Mouse (Mus musculus): ENCODE results near the gene Myh9.
A peak's percentile ranks its signal among the peaks of the same experiment; 100 is the strongest.

Gene Myh9

DNA sequence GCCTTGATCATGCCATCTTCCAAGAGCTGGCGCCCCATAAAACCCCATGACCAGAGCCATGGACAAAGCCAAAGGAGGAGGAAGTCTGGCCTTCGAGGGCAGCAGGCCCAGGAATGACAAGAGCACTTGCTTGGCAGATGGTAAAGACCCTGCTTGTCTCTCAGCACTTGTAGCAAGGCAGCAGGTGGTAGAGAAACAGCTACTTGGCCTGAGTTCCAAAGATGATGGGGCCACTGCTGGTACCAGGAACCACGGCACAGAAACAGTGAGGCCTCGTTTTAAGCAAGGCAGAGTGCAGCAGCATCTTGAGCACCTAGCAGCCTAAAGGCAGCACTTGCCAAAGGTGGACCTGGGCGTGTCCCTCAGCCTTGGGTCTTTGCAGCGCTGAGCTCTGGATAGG, 53.6 kb downstream of the Myh9 start:
- DNase-seq (ENCODE audit: low spot score): no peak

DNA sequence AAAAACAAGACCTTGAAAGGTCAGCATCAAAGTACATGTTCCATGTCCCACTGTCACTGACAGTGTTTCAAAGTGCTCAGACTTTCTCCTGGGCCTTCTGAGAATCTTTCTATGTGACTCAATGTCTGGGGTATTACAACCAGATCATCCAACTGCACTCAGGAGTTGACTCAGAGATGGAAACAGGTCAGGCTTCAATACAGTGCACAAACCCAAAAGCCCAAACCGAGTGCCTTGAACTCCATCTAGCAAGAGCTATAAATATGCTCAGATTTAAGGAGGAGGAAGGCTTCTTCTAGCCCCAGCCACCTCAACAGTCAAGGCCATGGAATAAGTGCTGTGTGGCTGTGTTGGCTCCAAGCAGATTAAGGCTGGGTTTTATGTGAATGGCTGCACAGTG, 56.2 kb downstream of the Myh9 start:
- DNase-seq (ENCODE audit: low spot score): no peak

DNA sequence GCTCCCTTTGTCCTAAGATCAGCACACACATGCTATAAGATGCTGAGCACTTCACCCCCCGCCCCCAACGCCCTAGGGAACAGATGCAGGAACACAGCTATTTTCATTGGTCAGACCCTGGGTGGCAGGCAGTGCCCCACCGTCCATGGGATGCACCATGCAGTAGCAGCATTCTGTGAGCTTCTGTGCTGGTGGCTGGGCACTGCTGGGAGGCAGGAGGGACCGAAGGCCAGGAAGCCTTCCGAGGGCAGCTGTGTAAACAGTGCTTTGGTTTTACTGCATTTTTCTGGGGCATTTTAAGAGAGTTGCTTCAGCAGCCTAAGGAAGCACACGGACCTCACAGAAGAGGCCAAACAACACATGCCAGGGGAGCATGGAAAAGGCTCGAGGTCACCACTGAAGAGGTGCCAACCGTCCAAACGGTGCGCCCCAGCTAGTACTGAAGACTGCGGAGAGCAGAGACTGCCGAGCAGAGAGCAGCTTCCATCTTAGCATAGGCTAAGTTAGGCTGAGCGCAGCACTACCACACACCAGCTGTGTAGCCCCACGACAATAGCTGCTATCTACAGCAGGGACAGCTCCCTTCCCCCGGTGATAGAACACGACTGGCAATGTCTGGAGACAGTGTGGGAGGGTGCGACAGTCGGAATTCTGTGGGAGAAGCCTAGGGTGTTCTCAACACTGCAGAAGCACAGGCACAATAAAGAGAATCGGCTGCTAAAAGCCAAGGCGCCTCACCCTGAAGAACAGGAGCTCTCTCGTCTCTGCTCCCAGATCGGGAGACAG, 57.7 kb downstream of the Myh9 start:
- DNase-seq (ENCODE audit: low spot score): no peak

DNA sequence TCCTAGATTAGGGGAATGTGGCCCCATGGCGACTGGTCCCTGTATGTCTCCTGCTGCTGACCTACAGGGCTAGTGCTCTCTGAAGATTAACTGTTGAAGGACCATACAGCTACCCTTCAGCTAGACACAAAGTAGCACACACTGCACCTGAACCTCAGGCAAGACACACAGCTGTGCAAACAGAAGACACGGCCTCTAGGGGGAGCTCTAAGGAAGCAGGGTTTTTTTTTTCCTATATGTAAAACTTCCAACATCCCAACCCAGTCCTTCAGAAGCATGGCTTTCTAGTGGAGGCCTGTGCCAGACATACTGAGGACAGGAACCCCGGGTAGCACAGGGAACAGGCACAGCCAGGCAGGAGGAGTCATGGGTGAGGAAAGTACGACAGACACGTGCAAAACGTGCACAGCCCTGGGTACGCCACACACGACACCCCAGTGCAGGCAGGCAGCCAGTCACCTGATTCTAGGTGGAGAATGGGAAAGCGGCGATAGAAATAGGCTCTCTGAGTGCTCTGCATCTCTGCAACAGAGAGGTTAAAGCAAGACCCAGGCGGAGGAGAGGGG, 59.4 kb downstream of the Myh9 start:
- DNase-seq (ENCODE audit: low spot score): no peak

DNA sequence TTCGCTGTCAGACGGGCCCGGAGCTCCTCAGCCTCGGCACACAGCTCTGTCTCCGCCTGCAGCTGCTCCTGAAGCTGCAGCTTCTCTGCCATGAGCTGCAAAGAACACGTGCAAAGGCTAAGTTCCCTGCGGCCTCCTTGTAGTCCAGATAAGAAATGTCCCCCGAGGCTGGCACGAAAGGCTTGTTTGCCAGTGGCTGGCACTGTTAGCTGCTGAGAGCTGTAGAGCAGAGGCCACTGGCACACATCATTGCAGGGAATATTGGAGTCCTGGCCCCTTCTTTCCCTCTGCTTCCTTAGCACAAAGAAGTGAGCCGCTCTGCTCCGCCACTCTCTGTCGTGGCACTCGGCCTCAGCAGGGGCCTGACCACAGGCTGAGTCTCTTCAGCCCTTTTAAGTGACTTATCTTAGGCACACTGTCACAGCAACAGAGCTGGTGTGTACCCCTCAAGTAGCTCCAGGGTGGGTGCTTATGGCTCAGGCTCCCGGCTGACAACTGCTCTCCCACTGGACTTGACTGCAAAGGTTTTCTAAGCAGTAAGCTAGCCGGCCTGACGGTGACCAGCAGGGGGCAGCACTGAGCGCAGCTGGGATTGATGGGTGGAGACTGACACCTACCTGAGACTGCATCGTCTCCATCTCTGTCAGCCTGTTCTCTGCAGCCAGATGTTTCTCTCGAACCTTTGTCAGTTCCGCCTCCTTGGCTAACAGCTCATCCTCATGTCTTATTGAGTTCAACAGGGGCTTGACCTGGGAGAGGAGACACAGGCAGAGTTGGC, 66.6 kb downstream of the Myh9 start:
- peak; percentile 38 for DNase-seq (ENCODE audit: low spot score)

DNA sequence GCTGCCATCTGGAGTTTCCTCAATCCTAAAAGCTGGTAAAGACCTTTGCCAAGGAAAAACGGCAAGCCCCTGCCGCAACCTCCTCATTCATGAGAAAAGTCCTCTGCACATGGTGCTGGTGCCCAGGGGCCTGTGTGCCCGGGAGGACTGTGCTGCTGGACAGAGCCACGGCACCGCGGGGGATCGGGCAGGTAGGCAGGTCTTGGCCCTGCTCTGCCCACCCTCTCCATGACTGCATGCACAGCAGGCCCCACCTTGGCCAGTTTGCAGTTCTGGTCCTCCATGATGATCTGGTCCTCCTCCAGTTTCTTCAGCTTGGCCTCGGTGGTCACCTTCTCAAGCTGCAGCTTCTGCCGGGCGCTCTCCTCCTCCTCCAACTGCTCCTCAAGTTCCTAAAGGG, 67.7 kb downstream of the Myh9 start:
- no peak for DNase-seq (ENCODE audit: low spot score)

DNA sequence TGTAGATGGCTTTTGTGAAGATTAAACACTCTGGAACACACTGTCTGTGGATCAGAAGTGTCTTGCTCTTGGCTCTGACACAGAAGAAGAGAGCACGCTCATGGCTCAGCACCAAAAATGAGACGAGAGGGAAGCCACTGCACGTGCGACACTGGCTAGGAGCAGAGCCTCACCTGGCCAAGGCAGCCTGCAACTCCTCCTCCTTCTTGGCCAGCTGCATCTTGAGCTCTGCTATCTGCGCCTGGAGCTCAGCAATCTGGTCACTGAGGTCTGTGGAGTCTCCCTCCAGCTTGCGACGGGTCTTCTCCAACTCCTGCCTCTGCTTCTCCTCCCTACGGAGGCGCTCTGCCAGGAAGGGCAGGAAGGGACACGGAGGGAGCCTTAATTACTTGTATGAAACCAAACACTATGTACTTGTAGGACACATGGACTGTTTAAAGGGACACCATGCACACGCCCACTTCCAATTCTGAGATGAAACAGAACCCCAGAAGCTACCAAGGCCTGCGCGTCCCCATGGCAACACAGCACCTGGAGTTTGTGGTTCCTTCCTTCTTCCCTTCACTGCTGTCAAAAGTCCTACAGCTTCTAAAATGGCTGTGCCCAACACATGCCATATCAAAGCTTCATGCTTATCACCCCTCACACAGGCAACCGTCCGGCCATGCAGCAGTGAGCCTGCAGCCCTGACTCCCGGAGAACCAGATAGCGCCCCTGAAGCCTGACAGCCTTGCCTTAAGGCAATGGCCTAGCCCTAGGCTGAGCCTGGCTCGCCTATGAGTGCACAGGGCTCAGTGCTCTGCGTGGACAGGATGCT, 68.7 kb downstream of the Myh9 start:
- no peak for DNase-seq (ENCODE audit: low spot score)

DNA sequence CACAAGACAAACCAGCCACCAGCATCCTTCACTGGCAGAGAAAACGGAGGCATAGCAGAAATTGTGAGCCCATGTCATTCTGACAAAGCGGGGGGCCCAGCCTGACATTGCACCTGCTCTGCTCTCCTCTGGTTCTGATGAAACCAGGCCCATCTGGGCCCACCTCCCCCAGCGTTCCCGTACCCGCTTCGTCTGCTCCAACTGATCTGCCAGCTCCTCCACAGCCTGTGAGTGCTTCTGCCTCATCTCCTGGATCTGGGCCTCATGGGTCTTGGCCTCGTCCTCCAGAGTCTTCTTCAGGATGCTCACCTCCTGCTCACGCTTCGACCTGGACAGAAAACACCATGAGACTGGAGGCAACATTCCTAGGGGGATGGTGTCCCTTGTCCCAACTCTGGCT, 71.0 kb downstream of the Myh9 start:
- DNase-seq (ENCODE audit: low spot score): no peak

DNA sequence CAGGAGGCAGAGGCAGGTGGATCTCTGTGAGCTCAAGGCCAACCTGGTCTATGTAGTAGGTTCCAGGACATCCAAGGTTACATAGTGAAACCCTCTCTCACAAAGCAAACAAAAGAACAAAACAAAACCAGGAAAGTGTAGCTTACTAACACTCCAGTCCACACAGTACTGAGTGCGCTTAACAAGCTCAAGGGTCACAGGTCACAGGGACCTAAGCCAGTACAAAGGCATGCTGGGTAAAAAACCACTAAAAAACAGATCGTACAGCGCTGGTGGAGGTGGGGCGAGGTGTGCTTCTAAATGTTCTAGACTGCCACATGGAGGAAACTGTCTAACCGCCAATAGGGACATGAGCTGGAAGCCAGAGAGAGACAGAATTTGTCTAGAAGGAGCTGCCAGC, 71.6 kb downstream of the Myh9 start:
- no peak for DNase-seq (ENCODE audit: low spot score)

DNA sequence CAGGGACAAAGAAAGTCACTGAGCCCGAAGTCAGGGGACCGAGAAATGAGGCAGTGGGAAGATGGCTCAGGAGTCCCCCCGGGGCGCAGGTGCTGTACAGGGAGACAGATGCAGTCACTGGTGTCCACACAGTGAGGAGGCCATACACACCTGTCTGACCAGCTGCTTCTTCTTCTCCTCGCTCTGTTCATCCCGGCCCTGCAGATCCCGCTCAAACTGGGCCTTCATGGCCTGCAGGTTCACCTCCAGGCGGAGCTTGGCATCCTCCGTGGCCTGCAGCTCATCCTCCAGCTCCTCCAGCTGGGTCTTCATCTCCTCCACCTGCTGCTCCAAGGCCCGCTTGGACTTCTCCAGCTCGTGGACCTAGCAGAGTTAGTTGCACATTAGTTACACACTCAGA, 75.0 kb downstream of the Myh9 start:
- no peak for DNase-seq (ENCODE audit: low spot score)

DNA sequence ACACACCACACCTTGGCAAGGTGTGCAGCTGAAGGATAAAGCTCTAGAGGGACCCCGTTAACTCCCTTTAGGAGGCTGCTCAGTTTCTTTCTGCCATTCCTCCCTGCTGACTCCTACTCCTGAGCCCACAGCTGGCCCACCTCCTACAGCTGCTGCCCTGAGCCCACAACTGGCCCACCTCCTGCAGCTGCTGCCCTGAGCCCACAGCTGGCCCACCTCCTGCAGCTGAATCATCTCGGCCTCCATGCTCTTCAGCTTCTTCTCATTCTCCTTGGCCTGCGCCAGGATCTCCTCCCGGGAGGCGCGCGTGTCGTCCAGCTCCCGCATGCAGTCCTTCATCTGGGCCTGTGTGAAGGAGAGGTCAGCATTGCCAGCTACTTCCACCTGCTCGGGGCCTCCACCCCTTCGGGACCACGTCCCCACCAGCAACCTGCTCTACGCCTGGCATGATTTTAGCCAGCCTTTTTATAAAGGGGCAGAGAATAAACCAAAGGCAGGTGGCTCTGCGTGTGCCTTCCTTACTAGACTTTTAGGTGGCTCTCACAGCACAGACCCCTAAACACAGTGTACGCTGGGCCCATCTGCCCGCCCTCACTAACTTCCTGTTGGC, 76.4 kb downstream of the Myh9 start:
- no peak for DNase-seq (ENCODE audit: low spot score)

DNA sequence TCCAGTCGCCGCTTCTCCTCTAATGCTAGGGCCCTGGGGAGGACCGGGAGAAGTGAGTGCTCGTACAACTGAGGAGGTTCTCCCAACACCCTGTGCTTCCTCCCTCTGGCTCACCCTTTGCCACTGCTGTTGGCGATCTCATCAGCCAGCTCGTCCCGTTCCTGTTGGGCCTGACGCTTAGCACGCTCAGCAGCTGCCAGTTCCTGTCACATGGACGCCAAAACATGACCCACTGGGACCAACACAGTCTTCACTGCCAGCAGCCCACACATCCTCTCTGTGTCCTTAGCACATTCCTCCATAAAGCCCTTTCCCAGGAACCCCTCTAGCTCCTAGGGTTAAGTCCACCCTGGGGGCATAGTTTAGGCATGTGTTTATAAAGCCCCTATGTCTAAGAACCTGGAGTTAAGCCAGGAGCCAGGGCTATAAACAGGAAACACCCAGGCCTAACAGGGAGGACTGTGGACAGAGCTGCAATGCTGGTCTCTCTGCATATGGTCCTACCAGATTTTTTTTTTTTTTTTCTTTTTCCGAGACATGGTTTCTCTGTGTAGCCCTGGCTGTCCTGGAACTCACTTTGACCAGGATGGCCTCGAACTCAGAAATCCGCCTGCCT, 77.5 kb downstream of the Myh9 start:
- DNase-seq (ENCODE audit: low spot score): no peak

DNA sequence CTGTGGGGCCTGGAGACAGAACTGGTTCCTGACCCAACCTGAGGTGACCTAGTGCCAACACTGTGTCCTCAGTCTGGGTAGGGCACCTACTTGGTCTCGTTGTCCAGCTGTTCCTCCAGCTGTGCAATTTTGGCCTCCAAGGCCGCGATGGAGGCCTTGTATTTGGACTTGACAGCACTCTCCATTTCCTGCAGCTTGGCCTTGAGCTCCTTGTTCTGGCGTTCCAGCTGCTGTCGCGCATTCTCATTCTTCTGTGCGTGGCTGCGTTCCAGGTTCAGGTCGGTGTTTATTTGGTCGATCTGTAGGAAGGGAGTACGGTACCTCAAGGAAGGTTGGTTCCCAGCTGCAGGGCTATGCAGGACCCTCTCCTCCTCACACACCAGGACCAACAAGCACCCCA, 78.3 kb downstream of the Myh9 start:
- DNase-seq (ENCODE audit: low spot score): no peak

DNA sequence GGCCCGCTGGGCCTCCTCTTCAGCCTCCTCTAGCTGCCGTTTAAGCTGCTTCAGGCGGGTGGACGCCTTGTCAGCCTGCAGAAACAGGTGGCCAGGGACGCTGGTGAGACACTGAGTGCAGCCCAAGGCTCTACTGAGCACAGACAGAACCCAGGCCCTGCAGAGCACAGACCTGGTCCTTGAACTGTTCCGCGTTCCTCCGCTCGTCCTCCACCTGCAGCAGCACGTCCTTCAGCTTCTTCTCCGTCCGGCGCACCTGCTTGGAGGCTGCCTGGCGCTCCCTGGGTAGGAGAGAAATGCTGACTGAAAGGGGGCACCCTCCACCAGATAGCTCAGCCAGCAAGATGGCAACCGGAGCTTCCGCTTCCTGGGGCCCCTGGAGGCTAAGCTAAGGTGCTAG, 78.9 kb downstream of the Myh9 start:
- no peak for DNase-seq (ENCODE audit: low spot score)

DNA sequence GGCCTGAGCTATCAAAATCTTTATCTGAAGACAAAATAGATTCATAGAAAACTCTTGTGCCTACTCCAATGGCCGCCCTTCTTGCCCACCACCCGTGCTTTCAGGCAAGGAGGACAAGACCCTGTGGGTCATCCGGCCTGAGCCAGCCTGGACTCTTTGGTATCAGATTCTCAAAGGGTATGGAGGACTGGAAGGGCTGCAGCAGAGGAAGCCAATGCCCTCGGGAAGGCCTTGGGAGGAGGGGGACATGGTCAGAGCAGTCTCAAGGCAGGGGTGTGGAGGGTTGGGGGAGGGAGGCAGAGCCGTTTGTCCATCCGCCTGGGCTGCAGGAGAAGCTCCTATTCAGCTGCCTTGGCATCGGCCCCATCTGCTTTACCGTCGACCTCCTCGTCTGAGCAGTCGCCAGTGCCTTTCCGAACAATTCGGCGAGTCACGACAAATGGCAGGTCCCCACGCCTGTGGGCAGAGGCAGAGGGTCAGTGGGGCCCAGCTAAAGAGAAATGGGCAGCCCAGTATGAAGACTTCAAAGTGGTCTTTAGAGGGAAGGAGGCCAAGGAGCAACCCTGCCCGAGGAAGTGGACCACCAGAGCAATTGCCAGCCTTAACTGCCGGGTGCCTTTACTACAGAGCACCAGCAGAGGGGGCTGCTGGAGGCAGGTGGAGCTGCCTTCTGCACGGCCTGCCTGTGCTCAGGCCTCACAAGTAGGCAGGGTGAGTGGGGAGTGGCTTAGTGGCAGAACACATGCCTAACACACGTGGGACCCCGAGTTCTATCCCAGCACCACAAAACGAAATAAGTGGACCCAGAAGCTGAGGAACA, 80.2 kb downstream of the Myh9 start:
- DNase-seq (ENCODE audit: low spot score): no peak

DNA sequence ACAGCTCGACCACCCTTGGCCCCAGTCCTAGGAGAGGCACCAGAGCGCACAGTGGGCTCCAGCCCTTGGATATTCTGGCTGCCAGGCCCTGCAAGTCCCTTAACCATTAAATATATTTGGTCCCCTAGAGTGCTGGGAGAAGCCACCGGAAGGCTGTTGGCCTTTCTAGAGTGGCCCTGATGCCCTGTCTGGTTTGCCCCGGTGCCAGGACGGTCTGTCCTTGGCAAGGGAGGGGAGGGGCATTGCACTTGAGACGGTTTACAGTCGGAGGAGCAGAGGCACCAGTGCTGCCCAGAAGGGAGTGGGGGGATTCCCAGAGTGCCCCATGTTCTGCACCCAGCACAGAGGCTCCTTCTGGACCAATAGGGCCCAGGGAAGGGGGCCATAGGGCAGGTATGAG, 80.9 kb downstream of the Myh9 start:
- no peak for DNase-seq (ENCODE audit: low spot score)

DNA sequence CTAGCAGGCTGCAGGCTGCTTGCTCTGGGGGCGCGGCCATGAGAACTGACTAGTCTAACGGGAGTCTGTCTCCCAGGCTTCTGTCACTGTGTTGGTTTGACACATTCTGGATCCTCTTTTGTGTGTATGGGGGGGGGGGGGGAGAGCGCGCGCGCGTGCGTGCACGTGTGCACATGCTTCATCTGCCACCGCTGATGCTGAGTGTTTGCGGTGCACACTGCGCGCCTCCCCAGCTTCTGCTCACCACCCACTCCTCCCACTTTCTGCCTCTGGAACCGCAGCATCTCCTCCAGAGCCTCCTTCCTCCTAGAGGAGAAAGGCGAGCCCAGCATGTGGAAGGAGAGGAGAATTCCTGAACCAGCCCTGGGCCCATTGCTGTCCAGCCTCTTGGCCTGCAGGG, 81.9 kb downstream of the Myh9 start:
- DNase-seq (ENCODE audit: low spot score): no peak

DNA sequence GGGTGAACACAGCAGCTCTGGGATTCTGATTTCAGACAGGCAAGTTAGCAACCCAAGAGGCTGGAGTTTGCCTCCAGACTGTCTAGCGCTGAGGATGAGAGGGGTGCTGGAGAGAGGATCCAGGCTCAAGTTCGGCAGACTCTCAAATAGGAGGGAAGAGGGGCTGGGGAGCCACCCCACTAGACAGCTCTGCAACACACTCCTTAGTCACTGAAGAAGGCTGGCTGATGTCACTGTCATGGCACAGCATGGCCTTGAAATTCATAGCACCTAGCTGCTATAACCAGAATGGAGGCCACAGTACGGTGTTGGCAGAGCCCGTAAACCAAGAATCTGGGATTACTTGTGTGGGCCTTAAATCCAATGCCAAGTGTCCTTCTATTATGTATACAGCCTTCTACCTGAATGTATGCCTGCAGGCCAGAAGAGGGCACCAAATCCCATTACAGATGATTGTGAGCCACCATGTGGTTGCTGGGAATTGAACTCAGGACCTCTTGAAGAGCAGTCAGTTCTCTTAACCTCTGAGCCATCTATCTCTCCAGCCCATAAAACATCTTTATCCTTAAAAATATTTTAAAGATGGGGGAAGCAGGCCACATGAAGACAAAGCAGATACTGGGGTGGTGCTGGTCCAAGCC, 84.3 kb downstream of the Myh9 start:
- DNase-seq (ENCODE audit: low spot score): no peak

DNA sequence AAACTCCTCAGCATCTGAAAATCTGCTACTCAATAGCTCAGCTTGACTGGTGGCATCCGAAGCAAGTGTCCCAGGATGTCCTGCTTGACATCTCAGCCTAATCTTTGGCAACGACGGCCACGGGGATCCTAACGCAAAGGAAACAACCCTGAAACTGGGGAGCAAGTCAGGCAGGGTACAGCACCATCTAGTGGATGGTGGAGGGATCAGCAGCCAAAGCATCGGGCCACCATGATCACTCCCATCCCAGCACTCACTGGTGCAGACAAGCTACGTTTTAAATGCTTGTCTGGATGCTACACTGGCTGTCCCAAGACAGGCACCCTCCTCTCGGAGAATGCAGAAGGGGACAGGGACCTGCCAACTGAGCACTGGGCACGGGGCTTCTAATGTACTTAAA, 85.1 kb downstream of the Myh9 start, which contains the start of gene Apol8:
TSS of gene Apol8 (minus strand) at position 156 of the 400 bp plus-strand sequence.
- no peak for DNase-seq (ENCODE audit: low spot score)

DNA sequence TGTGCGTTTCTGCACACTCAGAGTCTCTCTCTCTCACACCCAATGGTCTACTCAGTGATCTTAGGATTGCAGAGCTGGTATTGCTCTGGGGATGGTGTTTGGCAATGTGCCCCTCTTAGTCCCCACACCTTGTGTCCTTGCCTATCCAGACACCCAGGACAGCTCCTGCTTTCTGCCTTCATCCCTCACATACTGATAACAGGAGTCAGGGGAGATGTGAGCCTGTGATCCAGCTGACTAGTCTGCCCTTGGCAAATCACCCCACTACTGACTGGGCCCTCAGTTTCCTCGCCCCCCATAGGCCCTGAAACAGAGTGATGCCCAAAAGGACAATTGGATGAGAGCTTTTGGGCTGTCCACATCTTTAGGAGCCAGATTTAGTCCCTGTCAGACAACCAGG, 85.9 kb downstream of the Myh9 start:
- no peak for DNase-seq (ENCODE audit: low spot score)
